Mouse (Mus musculus) kidney, embryonic 16.5 days (tissue): ENCODE data around the gene Grk1. TPM values are rescaled to one million over a fixed set of nuclear protein-coding genes. Genes with fewer than 3 reads are reported as not detected.
A peak's percentile ranks its signal among the peaks of the same experiment; 100 is the strongest.

Experiments
- ATAC-seq: fragments of 200-750 bp; cut with Nextera tagmentation; 2 replicates; pipeline ENCODE4 v1.8.0; 2017; ENCODE audit warnings: moderate TSS enrichment; ENCODE audit not compliant: low FRiP score, low TSS enrichment
- H3K27ac ChIP-seq: fragments of 300-500 bp; sonication (generic); 2 replicates; pipeline ENCODE4 v1.5.1; 2014; ENCODE audit warnings: low read length
- H3K27me3 ChIP-seq: fragments of 300-500 bp; sonication (generic); 2 replicates; pipeline ENCODE4 v1.6.1; 2014; ENCODE audit warnings: low read length, control low read depth, mixed read lengths; ENCODE audit not compliant: insufficient read depth
- H3K36me3 ChIP-seq: fragments of 300-500 bp; sonication (generic); 2 replicates; pipeline ENCODE4 v1.6.1; 2014; ENCODE audit warnings: low read length, control low read depth, mixed read lengths; ENCODE audit not compliant: insufficient read depth
- H3K4me1 ChIP-seq: fragments of 300-500 bp; sonication (generic); 2 replicates; pipeline ENCODE4 v1.6.1; 2014; ENCODE audit warnings: low read length, control low read depth, mixed read lengths; ENCODE audit not compliant: insufficient read depth
- H3K4me2 ChIP-seq: fragments of 300-500 bp; sonication (generic); replicated peaks from 2 replicates; pipeline ENCODE4 v1.6.1; 2014; ENCODE audit warnings: low read depth, low read length
- H3K4me3 ChIP-seq: fragments of 300-500 bp; sonication (generic); 2 replicates; pipeline ENCODE4 v1.5.1; 2014; ENCODE audit warnings: mild to moderate bottlenecking, low read length
- H3K9ac ChIP-seq: fragments of 300-500 bp; sonication (generic); replicated peaks from 2 replicates; pipeline ENCODE4 v1.6.1; 2014; ENCODE audit warnings: low read length
- H3K9me3 ChIP-seq: fragments of 300-500 bp; sonication (generic); 2 replicates; pipeline ENCODE4 v1.6.1; 2016; ENCODE audit warnings: low read length, control low read depth
- WGBS: fragments of 180-500 bp; shearing (Covaris S2); extraction: QIAGEN DNeasy Blood & Tissue Kit; methylation state at CpG from one replicate; pipeline ENCODE4 v1.1.7; 2014; 5-methylcytosine and 5-hydroxymethylcytosine counted together
- polyA plus RNA-seq: library from polyadenylated mRNA; unstranded; fragments of >200 nt; fragmentation: Nextera tagmentation; extraction: Ambion mirVana; gene quantifications from 2 replicates; pipeline ENCODE4 v1.2.1, GENCODE M21; 2015

Grk1 gene
- polyA plus RNA-seq, 1 experiment from 2014 or later: not detected

- Histone ChIP-seq H3K4me1 (no peaks in the 10 kb centered on the region), H3K4me2 (no peak overlapping the region), H3K36me3 (no peaks in the 10 kb centered on the region), H3K27ac (no peak overlapping the region), H3K4me3 (no peak overlapping the region), H3K9me3 (no peaks in the 10 kb centered on the region), H3K9ac (no peak overlapping the region), H3K27me3 (no peaks in the 10 kb centered on the region; the same call in 1 of the 2 replicates)
- no peak for ATAC-seq
- whole genome bisulfite sequencing: 86% methylated on average over 2 of the region's 2 CpGs
These were observed 37.3 kb downstream of the Grk1 start for GRCm38 (mm10) chr8:13442152-13442551.

- no peaks in the 10 kb centered on the region for H3K36me3 ChIP-seq
- no peak for ATAC-seq
- no peak overlapping the region for H3K9ac ChIP-seq
- no peaks in the 10 kb centered on the region for H3K9me3 ChIP-seq
- H3K27me3 ChIP-seq: no peaks in the 10 kb centered on the region
- no peak overlapping the region for H3K4me2 ChIP-seq
- 87% methylated on average over 6 of the region's 6 CpGs for whole genome bisulfite sequencing
- no peaks in the 10 kb centered on the region for H3K4me1 ChIP-seq
- no peak overlapping the region for H3K27ac ChIP-seq
- H3K4me3 ChIP-seq: no peak overlapping the region
These were observed 41.6 kb downstream of the Grk1 start for GRCm38 (mm10) chr8:13446456-13446855.

GRCm38 (mm10) chr8:13448145-13448544 is 43.3 kb downstream of the Grk1 start:
- no peak for ATAC-seq
- H3K4me1 ChIP-seq: no peaks in the 10 kb centered on the region
- H3K4me2 ChIP-seq: no peak overlapping the region
- no peaks in the 10 kb centered on the region for H3K9me3 ChIP-seq
- no peak overlapping the region for H3K9ac ChIP-seq
- no peaks in the 10 kb centered on the region for H3K36me3 ChIP-seq
- H3K27me3 ChIP-seq: no peaks in the 10 kb centered on the region
- 36% methylated on average over 4 of the region's 4 CpGs for WGBS
- no peak overlapping the region for H3K4me3 ChIP-seq
- no peak overlapping the region for H3K27ac ChIP-seq

GRCm38 (mm10) chr8:13451747-13452277 is 46.9 kb downstream of the Grk1 start:
- Histone ChIP-seq H3K9ac (no peak overlapping the region), H3K9me3 (no peaks in the 10 kb centered on the region), H3K4me2 (no peak overlapping the region), H3K4me3 (no peak overlapping the region), H3K27me3 (no peaks in the 10 kb centered on the region), H3K36me3 (no peaks in the 10 kb centered on the region), H3K4me1 (no peaks in the 10 kb centered on the region), H3K27ac (no peak overlapping the region)
- 61% methylated on average over 6 of the region's 6 CpGs for WGBS
- ATAC-seq: no peak

- no peaks in the 10 kb centered on the region for H3K36me3 ChIP-seq
- H3K4me2 ChIP-seq: no peak overlapping the region
- no peak for ATAC-seq
- H3K9me3 ChIP-seq: no peaks in the 10 kb centered on the region
- H3K4me1 ChIP-seq: no peaks in the 10 kb centered on the region
- H3K27ac ChIP-seq: no peak overlapping the region
- H3K27me3 ChIP-seq: no peaks in the 10 kb centered on the region
- H3K9ac ChIP-seq: no peak overlapping the region
- no peak overlapping the region for H3K4me3 ChIP-seq
- 65% methylated on average over 8 of the region's 8 CpGs for WGBS
These were observed 49.6 kb downstream of the Grk1 start for GRCm38 (mm10) chr8:13454341-13455113.

- Histone ChIP-seq H3K4me2 (no peak overlapping the region), H3K9ac (no peak overlapping the region), H3K9me3 (no peaks in the 10 kb centered on the region), H3K27ac (no peak overlapping the region), H3K27me3 (no peaks in the 10 kb centered on the region), H3K4me1 (no peaks in the 10 kb centered on the region), H3K36me3 (no peaks in the 10 kb centered on the region), H3K4me3 (no peak overlapping the region)
- WGBS: 22% methylated on average over 2 of the region's 2 CpGs
- ATAC-seq: peak; percentile 69; the same call in 1 of the 2 replicates
These were observed 50.4 kb downstream of the Grk1 start for GRCm38 (mm10) chr8:13455295-13455694.

- no peaks in the 10 kb centered on the region for H3K27me3 ChIP-seq
- 92% methylated on average over 4 of the region's 4 CpGs for WGBS
- peaks cover 14% of the 10 kb centered on the region for H3K4me1 ChIP-seq
- no peak for ATAC-seq
- no peak overlapping the region for H3K4me3 ChIP-seq
- H3K36me3 ChIP-seq: no peaks in the 10 kb centered on the region
- H3K27ac ChIP-seq: no peak overlapping the region
- H3K9me3 ChIP-seq: no peaks in the 10 kb centered on the region
- H3K4me2 ChIP-seq: no peak overlapping the region
- H3K9ac ChIP-seq: no peak overlapping the region
These were observed 54.5 kb downstream of the Grk1 start for GRCm38 (mm10) chr8:13459431-13459830.

GRCm38 (mm10) chr8:13461085-13461765 is 56.3 kb downstream of the Grk1 start:
- Histone ChIP-seq H3K4me3 (no peak overlapping the region), H3K9ac (no peak overlapping the region), H3K9me3 (no peaks in the 10 kb centered on the region), H3K27ac (no peak overlapping the region), H3K36me3 (no peaks in the 10 kb centered on the region), H3K4me1 (peaks cover 25% of the 10 kb centered on the region), H3K4me2 (no peak overlapping the region), H3K27me3 (no peaks in the 10 kb centered on the region)
- no peak; the same call in 1 of the 2 replicates for ATAC-seq
- 53% methylated on average over 17 of the region's 17 CpGs for WGBS

- peaks cover 25% of the 10 kb centered on the region for H3K4me1 ChIP-seq
- H3K36me3 ChIP-seq: no peaks in the 10 kb centered on the region
- no peaks in the 10 kb centered on the region for H3K27me3 ChIP-seq
- no peak overlapping the region for H3K4me3 ChIP-seq
- no peak overlapping the region for H3K9ac ChIP-seq
- 44% methylated on average over 4 of the region's 4 CpGs for WGBS
- 0 out of 2 replicates have a peak, but pooled peaks have one; percentile 10 for ATAC-seq
- H3K4me2 ChIP-seq: no peak overlapping the region
- H3K27ac ChIP-seq: no peak overlapping the region
- no peaks in the 10 kb centered on the region for H3K9me3 ChIP-seq
These were observed 57.0 kb downstream of the Grk1 start for GRCm38 (mm10) chr8:13461843-13462242.

GRCm38 (mm10) chr8:13462392-13462791 is 57.5 kb downstream of the Grk1 start:
- WGBS: 55% methylated on average over 10 of the region's 10 CpGs
- Histone ChIP-seq H3K9me3 (no peaks in the 10 kb centered on the region), H3K9ac (no peak overlapping the region), H3K27me3 (no peaks in the 10 kb centered on the region), H3K36me3 (no peaks in the 10 kb centered on the region), H3K27ac (no peak overlapping the region), H3K4me3 (no peak overlapping the region), H3K4me1 (peaks cover 25% of the 10 kb centered on the region), H3K4me2 (no peak overlapping the region)
- ATAC-seq: no peak
